Mouse (Mus musculus) spleen, adult 2 months (tissue): Measurements from ENCODE around the gene Cdh4. TPM values are rescaled to one million over a fixed set of nuclear protein-coding genes. Genes with fewer than 3 reads are reported as not detected.

Source experiments
- DNase-seq, 2 experiments: peaks; one replicate each; pipeline versions ENCODE4 v3.0.0 to v3.0.0-alpha.2; 2012 to 2021; ENCODE audit warnings: low spot score in 2 of 2, low read depth in 1 of 2
- H3K27ac ChIP-seq: fragments of 200-500 bp; 2 replicates; pipeline ENCODE4 v1.5.1; 2012; ENCODE audit warnings: low read length, inconsistent platforms; ENCODE audit not compliant: insufficient read depth
- H3K27me3 ChIP-seq: fragments of 200-500 bp; 2 replicates; pipeline ENCODE4 v1.6.1; 2012; ENCODE audit warnings: mild to moderate bottlenecking, moderate library complexity, low read length, inconsistent platforms; ENCODE audit not compliant: control insufficient read depth, insufficient read depth
- H3K36me3 ChIP-seq: fragments of 200-500 bp; 2 replicates; pipeline ENCODE4 v1.6.1; 2012; ENCODE audit warnings: mild to moderate bottlenecking, low read length, inconsistent platforms; ENCODE audit not compliant: control insufficient read depth, insufficient read depth
- H3K4me1 ChIP-seq: fragments of 200-500 bp; 2 replicates; pipeline ENCODE4 v1.6.1; 2011; ENCODE audit warnings: inconsistent platforms; ENCODE audit not compliant: control insufficient read depth, insufficient read depth, insufficient read length
- H3K4me3 ChIP-seq: fragments of 200-500 bp; 2 replicates; pipeline ENCODE4 v1.5.1; 2011; ENCODE audit warnings: mild to moderate bottlenecking, inconsistent platforms; ENCODE audit not compliant: insufficient read depth, insufficient read length; ENCODE audit errors: extremely low read depth
- CTCF ChIP-seq: fragments of 200-500 bp; IDR thresholded peaks from 2 replicates; pipeline ENCODE4 v1.5.1; 2011; ENCODE audit warnings: mild to moderate bottlenecking, inconsistent platforms; ENCODE audit not compliant: insufficient read depth, insufficient read length, insufficient replicate concordance; ENCODE audit errors: extremely low read depth
- POLR2A ChIP-seq: fragments of 200-500 bp; IDR thresholded peaks from 2 replicates; pipeline ENCODE4 v1.6.1; 2011; ENCODE audit warnings: low read depth, low read length, inconsistent platforms
- WGBS: fragments of 180-500 bp; shearing (Covaris S2); methylation state at CpG from one replicate; pipeline ENCODE4 v1.1.7; 2018; 5-methylcytosine and 5-hydroxymethylcytosine counted together
- polyA plus RNA-seq: library from polyadenylated mRNA; depleted of rRNA; stranded (reverse); fragments of >200 nt; gene quantifications from 2 replicates; pipeline ENCODE4 v1.2.3, GENCODE M21; 2012

Cdh4 gene
- polyA plus RNA-seq, 1 experiment: 1.0 TPM

DNA sequence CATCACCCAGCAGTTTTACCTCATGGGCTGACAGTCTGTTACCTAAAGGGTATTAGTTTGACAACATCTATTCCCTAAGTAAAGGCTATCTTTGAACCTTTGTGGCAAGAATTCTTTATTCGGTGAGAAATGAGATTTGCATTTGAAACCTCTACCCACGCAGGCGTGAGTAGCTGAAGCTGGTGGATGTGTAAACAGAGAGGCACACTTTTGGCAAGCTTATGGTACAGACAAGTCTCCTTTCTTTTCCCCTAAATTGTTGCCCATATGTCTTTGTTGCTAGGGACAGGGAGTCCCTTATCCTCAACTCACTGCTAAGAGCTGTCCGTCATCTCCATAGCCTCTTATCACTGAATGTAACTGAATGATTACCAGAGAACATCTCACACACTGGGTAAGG lies 21.3 kb downstream of the Cdh4 start:
- WGBS: 87% methylated on average over 4 of the region's 4 CpGs
- no peak for DNase-seq
- no peaks in the 10 kb centered on the region for H3K36me3 ChIP-seq
- TF ChIP-seq CTCF (no peak), POLR2A (no peak)
- no peaks in the 10 kb centered on the region for H3K27me3 ChIP-seq
- no peaks in the 10 kb centered on the region for H3K4me1 ChIP-seq
- H3K27ac ChIP-seq: no peak overlapping the region
- H3K4me3 ChIP-seq: no peak overlapping the region

DNA sequence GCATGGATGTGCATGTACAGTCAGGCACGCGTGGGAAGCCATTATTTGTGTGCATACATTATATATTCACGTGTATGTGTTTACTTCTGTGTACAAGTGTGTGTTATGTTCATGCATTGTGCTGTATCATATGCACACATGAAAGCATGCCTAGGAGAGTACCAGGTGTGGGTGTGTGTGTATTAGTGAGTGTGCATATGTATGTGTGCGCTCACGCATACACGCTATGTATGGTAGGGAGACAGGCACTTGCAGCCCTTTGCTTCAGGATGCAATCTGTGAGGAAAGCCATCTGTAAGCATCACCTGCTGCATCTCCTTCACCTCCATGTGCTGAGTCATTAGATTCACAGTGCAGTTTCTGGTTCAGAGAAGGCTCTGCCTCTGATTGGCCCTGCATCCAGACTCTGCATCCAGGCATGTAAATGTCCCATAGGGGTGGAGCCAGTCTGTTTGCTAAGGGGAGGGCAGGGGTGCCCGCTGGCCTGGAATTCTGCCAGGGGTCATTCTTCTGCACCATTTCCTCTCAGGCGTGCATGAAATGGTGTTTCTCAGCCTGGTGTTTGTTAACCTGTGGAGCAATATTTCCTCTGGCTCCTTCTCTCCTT lies 25.7 kb downstream of the Cdh4 start:
- Histone ChIP-seq H3K4me1 (no peaks in the 10 kb centered on the region), H3K27ac (no peak overlapping the region), H3K36me3 (no peaks in the 10 kb centered on the region), H3K4me3 (no peak overlapping the region), H3K27me3 (no peaks in the 10 kb centered on the region)
- TF ChIP-seq CTCF: no peak
- no peak for DNase-seq
- 87% methylated on average over 8 of the region's 8 CpGs for WGBS

- TF ChIP-seq POLR2A (no peak), CTCF (no peak)
- Histone ChIP-seq H3K4me1 (no peaks in the 10 kb centered on the region), H3K27ac (no peak overlapping the region), H3K36me3 (no peaks in the 10 kb centered on the region), H3K27me3 (no peaks in the 10 kb centered on the region), H3K4me3 (no peak overlapping the region)
- 81% methylated on average over 6 of the region's 6 CpGs for WGBS
- DNase-seq: no peak
These were observed 34.4 kb downstream of the Cdh4 start for GRCm38 (mm10) chr2:179476622-179477021.

DNA sequence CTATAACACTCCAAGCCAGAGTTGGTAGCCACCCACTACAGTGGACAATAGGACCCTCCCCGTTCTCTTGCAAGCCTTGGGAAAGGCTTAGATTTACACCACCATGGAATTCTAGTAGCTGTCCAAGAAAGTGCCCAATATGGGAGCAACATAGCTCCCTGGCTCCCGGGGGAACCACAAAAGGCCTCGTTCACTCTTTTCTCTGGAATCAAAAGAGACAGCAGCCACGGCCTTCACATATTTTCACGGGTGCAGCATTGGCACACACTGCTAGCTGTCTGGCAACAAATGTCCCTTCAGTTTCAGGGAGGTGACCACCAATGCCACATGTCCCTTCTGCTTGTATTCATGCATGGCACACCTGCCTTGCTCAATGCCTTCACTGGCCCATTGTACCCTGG lies 38.6 kb downstream of the Cdh4 start:
- Histone ChIP-seq H3K36me3 (no peaks in the 10 kb centered on the region), H3K27ac (no peak overlapping the region), H3K4me1 (no peaks in the 10 kb centered on the region), H3K27me3 (no peaks in the 10 kb centered on the region), H3K4me3 (no peak overlapping the region)
- 83% methylated on average over 5 of the region's 5 CpGs for WGBS
- TF ChIP-seq CTCF (no peak), POLR2A (no peak)
- no peak for DNase-seq

- no peaks in the 10 kb centered on the region for H3K36me3 ChIP-seq
- WGBS: 92% methylated on average over 10 of the region's 10 CpGs
These were observed 39.1 kb downstream of the Cdh4 start for GRCm38 (mm10) chr2:179481363-179481762.

GRCm38 (mm10) chr2:179488526-179489139 lies 46.4 kb downstream of the Cdh4 start:
- H3K27ac ChIP-seq: no peak overlapping the region
- H3K36me3 ChIP-seq: no peaks in the 10 kb centered on the region
- H3K4me3 ChIP-seq: no peak overlapping the region
- TF ChIP-seq POLR2A (no peak), CTCF (no peak)
- 82% methylated on average over 21 of the region's 21 CpGs for WGBS
- no peaks in the 10 kb centered on the region for H3K27me3 ChIP-seq
- no peaks in the 10 kb centered on the region for H3K4me1 ChIP-seq
- DNase-seq: no peak

More at GRCm38 (mm10) chr2:179481363-179481762, 39.1 kb downstream of the Cdh4 start:
- Histone ChIP-seq H3K4me1 (no peaks in the 10 kb centered on the region), H3K27me3 (no peaks in the 10 kb centered on the region), H3K4me3 (no peak overlapping the region), H3K27ac (no peak overlapping the region)
- TF ChIP-seq POLR2A: no peak
- TF ChIP-seq CTCF: no peak
- DNase-seq: no peak

GRCm38 (mm10) chr2:179491891-179492290 lies 49.7 kb downstream of the Cdh4 start:
- TF ChIP-seq POLR2A: no peak
- no peak for TF ChIP-seq CTCF
- no peak overlapping the region for H3K27ac ChIP-seq
- H3K4me1 ChIP-seq: no peaks in the 10 kb centered on the region
- H3K27me3 ChIP-seq: no peaks in the 10 kb centered on the region
- WGBS: 78% methylated on average over 11 of the region's 11 CpGs
- H3K36me3 ChIP-seq: no peaks in the 10 kb centered on the region
- H3K4me3 ChIP-seq: no peak overlapping the region
- DNase-seq: no peak
